In genomic region chr8:127281035-127281434, GRCm38 (mm10) we compare ENCODE assay signal across 28 mouse cellular contexts.
A peak's percentile ranks its signal among the peaks of the same experiment; 100 is the strongest.
DNase-seq lines count a peak whose midpoint lies in the region; ATAC-seq lines count a peak whose summit lies in the region.
"Had no signal": no experiment of that assay in that cellular context is flagged by ENCODE, and none has a peak within 500 bp of the region (broad histone marks: within the 10 kb centered on the region; RNA-seq: fewer than 3 reads in every experiment).

No protein-coding gene starts in this region.

- ATAC-seq in forebrain, embryonic 14.5 days: peak; percentile 20; the same call in 1 of the 2 replicates
- ATAC-seq in midbrain, embryonic 12.5 days (ENCODE audit: low FRiP score, low read depth): no peak
- no peak for ATAC-seq in midbrain, embryonic 11.5 days (ENCODE audit: low FRiP score)
- ATAC-seq in common myeloid progenitor, adult 5-6 weeks (replicated peaks; ENCODE audit: low read depth, poor library complexity, severe bottlenecking): peak; percentile 62
- ATAC-seq in neural tube, embryonic 15.5 days (ENCODE audit: low FRiP score): no peak
- ATAC-seq: intestine, embryonic 16.5 days; lung, postnatal 0 days; Patski had no signal

- 53% methylated on average over 4 of the region's 4 CpGs for WGBS in forebrain, embryonic 14.5 days
- 89% methylated on average over 4 of the region's 4 CpGs for WGBS in forebrain, embryonic 10.5 days
- WGBS in midbrain, embryonic 12.5 days: 68% methylated on average over 4 of the region's 4 CpGs
- WGBS in midbrain, embryonic 11.5 days: 84% methylated on average over 4 of the region's 4 CpGs
- 47% methylated on average over 4 of the region's 4 CpGs for WGBS in neural tube, embryonic 15.5 days

- no peak overlapping the region for H3K4me2 ChIP-seq in forebrain, embryonic 14.5 days (ENCODE audit: low read length)
- no peak overlapping the region for H3K4me2 ChIP-seq in midbrain, embryonic 12.5 days (replicated peaks)
- H3K4me2 ChIP-seq in midbrain, embryonic 11.5 days: no peak overlapping the region
- no peak overlapping the region for H3K4me2 ChIP-seq in neural tube, embryonic 15.5 days
- H3K4me2 ChIP-seq: heart, embryonic 13.5 days; limb, embryonic 15.5 days; liver, embryonic 13.5 days; neural tube, embryonic 12.5 days had no signal

- H3K27me3 ChIP-seq in forebrain, embryonic 14.5 days (replicated peaks; ENCODE audit: control insufficient read depth, insufficient read depth, low read length): no peaks in the 10 kb centered on the region
- no peaks in the 10 kb centered on the region for H3K27me3 ChIP-seq in forebrain, embryonic 10.5 days (ENCODE audit: poor library complexity, severe bottlenecking)
- H3K27me3 ChIP-seq in midbrain, embryonic 12.5 days: no peaks in the 10 kb centered on the region
- H3K27me3 ChIP-seq in midbrain, embryonic 11.5 days (ENCODE audit: control insufficient read depth, insufficient read depth, low read length): no peaks in the 10 kb centered on the region
- H3K27me3 ChIP-seq in neural tube, embryonic 15.5 days (replicated peaks): no peaks in the 10 kb centered on the region
- H3K27me3 ChIP-seq: heart, embryonic 13.5 days; limb, embryonic 15.5 days; liver, embryonic 13.5 days; neural tube, embryonic 12.5 days; Patski had no signal

- peaks cover 4% of the 10 kb centered on the region; the same call in 1 of the 2 replicates for H3K4me1 ChIP-seq in forebrain, embryonic 14.5 days (ENCODE audit: control insufficient read depth, insufficient read depth, low read length)
- no peaks in the 10 kb centered on the region for H3K4me1 ChIP-seq in forebrain, embryonic 10.5 days
- peaks cover 6% of the 10 kb centered on the region; the same call in 1 of the 2 replicates for H3K4me1 ChIP-seq in midbrain, embryonic 12.5 days
- H3K4me1 ChIP-seq in midbrain, embryonic 11.5 days (ENCODE audit: control insufficient read depth, insufficient read depth, low read length): no peaks in the 10 kb centered on the region
- H3K4me1 ChIP-seq in neural tube, embryonic 15.5 days: peaks cover 9% of the 10 kb centered on the region
- H3K4me1 ChIP-seq: limb, embryonic 10.5 days; limb, embryonic 15.5 days; liver, embryonic 13.5 days; midbrain, embryonic 10.5 days had no signal

- H3K36me3 ChIP-seq in forebrain, embryonic 14.5 days (ENCODE audit: control insufficient read depth, insufficient read depth, low read length): 0 out of 2 replicates have a peak, but pooled peaks cover 2% of the 10 kb centered on the region
- peaks cover 24% of the 10 kb centered on the region for H3K36me3 ChIP-seq in forebrain, embryonic 10.5 days (replicated peaks)
- no peaks in the 10 kb centered on the region for H3K36me3 ChIP-seq in midbrain, embryonic 12.5 days
- H3K36me3 ChIP-seq in midbrain, embryonic 11.5 days (ENCODE audit: control insufficient read depth, insufficient read depth, low read length): no peaks in the 10 kb centered on the region
- no peaks in the 10 kb centered on the region for H3K36me3 ChIP-seq in neural tube, embryonic 15.5 days
- H3K36me3 ChIP-seq: liver, embryonic 13.5 days; neural tube, embryonic 12.5 days had no signal

- H3K9ac ChIP-seq in forebrain, embryonic 14.5 days (ENCODE audit: low read length): no peak overlapping the region
- H3K9ac ChIP-seq in midbrain, embryonic 12.5 days (replicated peaks): no peak overlapping the region
- no peak overlapping the region for H3K9ac ChIP-seq in midbrain, embryonic 11.5 days (ENCODE audit: low read length)
- H3K9ac ChIP-seq in neural tube, embryonic 15.5 days (replicated peaks): no peak overlapping the region
- H3K9ac ChIP-seq: heart, embryonic 13.5 days; limb, embryonic 15.5 days; liver, embryonic 13.5 days; neural tube, embryonic 12.5 days had no signal

- H3K4me3 ChIP-seq in forebrain, embryonic 14.5 days (ENCODE audit: low read depth, low read length): no peak overlapping the region
- no peak overlapping the region for H3K4me3 ChIP-seq in forebrain, embryonic 10.5 days
- H3K4me3 ChIP-seq in midbrain, embryonic 12.5 days: no peak overlapping the region
- H3K4me3 ChIP-seq in midbrain, embryonic 11.5 days (ENCODE audit: low read depth, low read length): no peak overlapping the region
- H3K4me3 ChIP-seq in neural tube, embryonic 15.5 days (replicated peaks): no peak overlapping the region
- H3K4me3 ChIP-seq: erythroblast, embryonic 14.5 days; heart, embryonic 13.5 days; limb, embryonic 10.5 days; limb, embryonic 15.5 days; liver, embryonic 13.5 days; midbrain, embryonic 10.5 days; neural tube, embryonic 12.5 days had no signal

- H3K27ac ChIP-seq in forebrain, embryonic 14.5 days (ENCODE audit: low read depth, low read length): peak overlapping the region; percentile 63
- H3K27ac ChIP-seq in forebrain, embryonic 10.5 days: no peak overlapping the region
- peak overlapping the region; percentile 54; the same call in 1 of the 2 replicates for H3K27ac ChIP-seq in midbrain, embryonic 12.5 days (replicated peaks)
- no peak overlapping the region for H3K27ac ChIP-seq in midbrain, embryonic 11.5 days (ENCODE audit: low read depth, low read length)
- H3K27ac ChIP-seq in neural tube, embryonic 15.5 days (replicated peaks): peak overlapping the region; percentile 41
- H3K27ac ChIP-seq: heart, embryonic 13.5 days; kidney, postnatal 0 days; limb, embryonic 10.5 days; limb, embryonic 15.5 days; liver, embryonic 13.5 days; midbrain, embryonic 10.5 days; neural tube, embryonic 12.5 days had no signal

- H3K9me3 ChIP-seq in forebrain, embryonic 14.5 days (replicated peaks; ENCODE audit: control insufficient read depth, low read length): no peaks in the 10 kb centered on the region
- H3K9me3 ChIP-seq in forebrain, embryonic 10.5 days: peaks cover 5% of the 10 kb centered on the region
- 0 out of 2 replicates have a peak, but pooled peaks cover 5% of the 10 kb centered on the region for H3K9me3 ChIP-seq in midbrain, embryonic 12.5 days
- no peaks in the 10 kb centered on the region for H3K9me3 ChIP-seq in midbrain, embryonic 11.5 days (ENCODE audit: control insufficient read depth, low read length)
- no peaks in the 10 kb centered on the region for H3K9me3 ChIP-seq in neural tube, embryonic 15.5 days (replicated peaks)
- H3K9me3 ChIP-seq: heart, embryonic 13.5 days; limb, embryonic 10.5 days; limb, embryonic 15.5 days; liver, embryonic 13.5 days; midbrain, embryonic 10.5 days; neural tube, embryonic 12.5 days had no signal

- peak; percentile 51 for DNase-seq in forebrain, embryonic 14.5 days (ENCODE audit: low spot score)
- no peak for DNase-seq in forebrain, embryonic 10.5 days (ENCODE audit: extremely low spot score, low spot score)
- DNase-seq in midbrain, embryonic 11.5 days (ENCODE audit: low spot score, missing footprints): no peak
- DNase-seq in lung, postnatal 4 days: no peak
- DNase-seq: adrenal gland, postnatal 14 days; cerebellum, adult 11-12 months; cerebellum, adult 9-11 months; gastrocnemius, postnatal 36 days; heart, postnatal 10 days; kidney, adult 8-10 months; kidney, postnatal 4 days; liver, embryonic 13.5 days; lung, adult 18-20 months; thymus, adult 2 months; thymus, postnatal 36 days had no signal

Comparison
In these comparisons a context has a peak if more than half of its experiments do, and no peak if none do; other contexts are left out.
1. H3K27ac ChIP-seq: peak in forebrain, embryonic 14.5 days (single experiment), midbrain, embryonic 12.5 days (single experiment) and neural tube, embryonic 15.5 days (single experiment); none in forebrain, embryonic 10.5 days (single experiment) and midbrain, embryonic 11.5 days (single experiment).
2. ATAC-seq: peak in forebrain, embryonic 14.5 days (single experiment) and common myeloid progenitor, adult 5-6 weeks (single experiment); none in midbrain, embryonic 12.5 days (single experiment), midbrain, embryonic 11.5 days (single experiment) and neural tube, embryonic 15.5 days (single experiment).